Mouse (Mus musculus) layer of hippocampus, postnatal 10 days (tissue): ENCODE measurements around the gene Lmo7. TPM values are rescaled to one million over a fixed set of nuclear protein-coding genes. Genes with fewer than 3 reads are reported as not detected.

Experiments
- DNase-seq, 2 experiments: peaks; one replicate each; pipeline ENCODE4 v3.0.0; 2021; ENCODE audit warnings: low spot score in 2 of 2
- total RNA-seq, 2 experiments: library from RNA; stranded (reverse); gene quantifications; 2 replicates each; pipeline ENCODE4 v1.2.3; 2021

Gene Lmo7
- total RNA-seq, 2 experiments from 2014 or later: 117 TPM

DNA sequence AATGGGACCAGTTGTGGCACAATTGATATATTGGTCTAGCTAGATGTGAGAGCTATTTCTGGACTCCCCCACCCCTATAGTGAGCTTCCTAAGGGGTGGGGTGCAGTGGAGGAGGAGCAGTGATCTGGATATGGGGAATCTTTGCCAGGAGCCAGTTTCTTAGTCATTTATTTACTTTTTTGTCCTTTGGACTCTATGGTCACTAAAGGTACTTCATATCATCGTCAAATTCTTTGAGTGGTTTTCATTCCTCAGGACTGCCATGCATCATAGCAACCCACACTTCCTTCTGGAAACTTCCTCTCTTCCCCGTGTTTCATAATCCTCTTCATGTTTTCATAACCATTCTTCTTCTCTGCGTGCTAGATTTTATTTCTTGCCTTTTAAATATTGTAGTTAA, 104.4 kb downstream of the Lmo7 start:
- no peak for DNase-seq

DNA sequence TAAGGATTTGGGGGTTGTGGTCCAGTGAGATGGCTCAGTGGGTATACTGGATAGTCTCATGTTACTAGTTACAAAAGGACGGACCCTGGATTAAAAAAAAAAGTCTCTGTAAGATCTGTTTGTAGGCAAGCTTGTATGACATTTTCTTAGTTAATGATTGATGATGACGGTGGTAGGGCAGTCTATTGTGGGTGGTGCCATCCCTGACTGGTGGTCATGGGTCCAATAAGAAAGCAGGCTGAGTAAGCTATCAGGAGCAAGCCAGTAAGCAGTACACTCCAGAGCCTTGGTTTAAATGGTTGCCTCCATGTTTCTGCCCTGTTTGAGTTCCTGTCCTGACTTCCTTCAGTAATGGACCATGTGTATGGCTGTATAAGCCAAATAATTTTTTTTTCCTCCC, 106.6 kb downstream of the Lmo7 start:
- DNase-seq: no peak

DNA sequence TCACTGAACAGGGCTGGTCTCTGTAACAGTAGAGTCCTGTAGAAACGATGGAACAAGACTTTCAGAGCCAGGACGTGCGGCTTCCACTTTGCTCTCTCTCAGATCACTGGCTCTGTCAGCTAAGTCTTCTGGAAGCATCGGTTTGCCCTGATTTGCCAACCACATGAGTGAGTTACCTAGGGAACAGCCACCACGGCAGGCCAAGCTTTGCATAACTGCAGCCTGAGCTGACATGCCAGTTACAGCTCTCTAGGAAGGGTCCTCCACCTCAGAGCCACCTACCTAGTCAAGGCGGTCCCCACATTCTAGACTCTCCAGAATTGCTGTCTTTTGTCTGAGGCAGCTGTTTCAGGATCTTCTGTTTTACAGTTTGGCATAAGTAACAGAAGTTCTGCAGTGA, 107.4 kb downstream of the Lmo7 start:
- DNase-seq: no peak

DNA sequence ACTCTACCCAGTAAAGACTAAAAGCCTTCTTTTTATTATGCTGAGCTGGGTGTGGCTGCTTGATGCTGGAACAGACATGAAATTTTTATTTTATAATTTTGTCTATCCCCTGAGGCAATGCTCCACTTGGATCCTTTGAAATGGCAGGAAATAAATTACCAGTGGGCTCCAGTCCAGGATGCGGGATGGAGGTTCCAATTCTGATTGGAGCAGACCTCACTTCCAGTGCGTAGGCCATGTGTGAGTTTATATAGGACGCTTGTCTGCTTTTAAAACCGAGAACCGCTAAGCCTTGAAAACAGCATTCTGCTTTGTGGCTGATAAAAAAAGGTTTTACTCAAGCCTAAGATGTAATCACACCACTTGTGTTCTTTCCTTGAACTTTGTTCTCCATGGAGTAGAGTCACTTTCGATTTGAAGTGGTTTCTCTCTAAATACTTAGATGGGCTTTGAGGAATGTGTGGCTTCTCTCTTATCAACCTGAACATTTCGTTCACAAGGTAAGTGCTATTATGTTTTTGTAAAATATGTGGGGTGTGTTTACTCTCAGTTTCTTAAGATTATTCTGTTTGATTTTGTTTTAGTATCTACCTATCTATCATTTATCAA, 108.6 kb downstream of the Lmo7 start:
- no peak for DNase-seq

DNA sequence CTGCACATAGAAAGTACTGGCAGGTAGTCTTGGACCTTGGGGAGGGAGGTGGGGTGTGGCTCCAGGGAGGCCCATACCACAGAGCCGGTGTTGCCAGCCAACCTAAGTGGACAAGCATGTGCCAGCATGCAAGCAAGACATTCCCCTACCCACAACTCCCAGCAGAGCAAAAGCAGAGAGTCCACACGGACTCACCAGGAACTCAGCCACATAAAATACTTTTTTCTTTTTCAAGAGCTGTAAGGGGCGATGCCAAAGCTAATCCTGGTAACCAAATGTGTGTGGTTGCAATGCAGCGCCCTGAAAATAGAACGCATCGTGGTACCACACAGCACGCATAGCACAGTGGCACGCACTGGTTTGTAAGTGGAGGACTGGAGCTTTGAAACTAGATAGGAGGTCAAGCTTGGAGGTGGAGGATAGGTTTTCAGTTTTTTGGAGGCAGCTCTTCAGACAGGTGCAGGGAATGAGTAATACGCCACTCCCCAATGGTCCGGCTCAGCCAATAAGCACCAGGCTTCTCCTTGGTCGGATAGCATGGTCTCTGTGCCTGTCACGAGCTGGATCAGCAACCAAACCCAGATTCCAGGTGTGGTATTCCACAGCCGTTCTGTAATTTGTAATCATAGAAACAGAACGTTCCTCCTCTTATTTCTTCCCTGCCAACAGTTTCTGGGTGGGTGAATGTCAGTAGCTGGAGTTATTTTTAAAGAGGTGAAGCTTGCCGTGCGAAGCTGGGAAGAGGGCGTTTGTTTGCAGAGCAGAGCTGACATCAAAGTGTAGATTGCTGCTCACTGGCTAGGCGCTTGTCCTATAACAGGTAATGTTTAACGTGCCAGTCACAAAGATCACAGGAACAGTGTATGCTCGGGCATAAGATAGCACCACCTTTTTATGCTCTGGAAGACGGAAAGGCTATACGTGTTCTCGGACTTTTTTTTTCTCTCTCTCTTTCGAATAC, 110.3 kb downstream of the Lmo7 start:
- peak; percentile 34 to 50 for DNase-seq

DNA sequence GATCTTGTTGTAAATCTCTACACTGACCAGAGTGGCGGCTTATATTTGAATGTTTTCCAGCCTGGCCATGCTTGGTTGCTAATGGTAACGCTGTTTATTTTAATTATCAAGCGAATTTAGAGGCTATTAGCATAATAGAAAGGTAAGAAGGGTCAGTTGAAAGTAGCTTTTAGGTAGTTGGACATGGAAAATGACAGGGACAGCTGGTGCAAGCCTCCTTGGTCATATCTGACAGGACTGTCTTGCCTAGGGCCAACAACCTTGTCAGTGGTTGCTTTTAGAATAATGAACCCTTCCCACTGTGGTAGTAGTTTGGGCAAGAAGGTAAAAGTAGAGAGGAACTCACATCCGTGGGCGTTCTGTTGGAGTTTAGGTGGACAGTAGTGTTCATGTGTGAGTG, 111.5 kb downstream of the Lmo7 start:
- DNase-seq: no peak

DNA sequence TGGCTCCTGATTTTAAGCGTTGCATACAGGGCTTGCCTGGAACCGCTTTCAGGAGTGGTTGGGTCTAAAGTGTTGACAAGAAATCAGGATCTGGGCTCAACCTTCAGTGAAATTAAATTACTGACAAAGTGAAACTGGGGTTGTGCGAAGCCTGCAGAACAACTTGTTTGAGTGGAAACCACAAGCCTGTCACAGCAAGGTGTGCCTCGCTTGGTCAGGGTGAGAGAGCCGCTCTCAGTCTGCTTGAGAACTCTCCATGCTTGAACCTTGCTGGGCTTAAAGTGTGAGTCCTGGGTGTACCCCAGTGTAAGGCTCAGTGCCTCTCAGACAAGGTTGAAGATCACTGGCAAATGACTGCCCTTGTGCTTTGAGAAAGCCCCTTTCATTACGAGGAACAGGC, 112.8 kb downstream of the Lmo7 start:
- no peak for DNase-seq

DNA sequence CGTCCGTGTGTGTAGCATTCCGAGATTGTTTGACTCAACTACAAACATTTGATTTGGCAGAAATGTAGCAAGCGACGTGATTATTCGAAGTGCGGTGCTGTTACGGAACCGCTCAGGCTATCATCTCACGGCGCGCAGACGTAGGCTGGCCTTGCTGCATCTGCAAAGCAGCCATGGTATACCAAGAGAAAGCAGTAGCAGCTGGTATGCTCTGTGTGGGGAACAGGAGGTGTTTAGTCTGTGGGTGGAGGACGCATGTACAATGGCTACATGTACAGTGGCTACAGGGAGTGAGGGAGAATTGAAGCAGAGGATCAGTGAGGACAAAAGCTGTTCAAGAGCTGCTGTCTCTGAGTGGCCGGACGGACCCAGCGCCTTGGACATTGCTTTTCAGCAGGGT, 113.7 kb downstream of the Lmo7 start:
- DNase-seq: peak; percentile 22 to 26

DNA sequence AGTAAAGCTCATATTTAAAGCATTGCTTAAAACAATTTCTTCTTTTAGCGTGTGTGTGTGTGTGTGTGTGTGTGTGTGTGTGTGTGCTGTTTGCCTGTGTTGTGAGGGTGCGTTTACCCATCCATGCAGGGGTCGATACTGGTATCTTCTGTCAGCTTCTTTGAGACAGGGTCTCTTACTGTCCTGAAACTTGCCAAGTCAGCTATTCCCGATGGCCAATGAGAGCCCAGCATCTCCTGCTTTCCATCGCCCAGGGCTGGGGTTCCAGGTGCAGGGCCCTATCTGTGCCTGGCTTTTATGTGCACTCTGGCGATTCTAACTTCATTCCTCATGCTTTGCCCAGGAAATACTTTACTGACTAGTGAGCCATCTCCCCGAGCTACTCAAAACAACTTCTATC, 114.7 kb downstream of the Lmo7 start:
- no peak for DNase-seq

DNA sequence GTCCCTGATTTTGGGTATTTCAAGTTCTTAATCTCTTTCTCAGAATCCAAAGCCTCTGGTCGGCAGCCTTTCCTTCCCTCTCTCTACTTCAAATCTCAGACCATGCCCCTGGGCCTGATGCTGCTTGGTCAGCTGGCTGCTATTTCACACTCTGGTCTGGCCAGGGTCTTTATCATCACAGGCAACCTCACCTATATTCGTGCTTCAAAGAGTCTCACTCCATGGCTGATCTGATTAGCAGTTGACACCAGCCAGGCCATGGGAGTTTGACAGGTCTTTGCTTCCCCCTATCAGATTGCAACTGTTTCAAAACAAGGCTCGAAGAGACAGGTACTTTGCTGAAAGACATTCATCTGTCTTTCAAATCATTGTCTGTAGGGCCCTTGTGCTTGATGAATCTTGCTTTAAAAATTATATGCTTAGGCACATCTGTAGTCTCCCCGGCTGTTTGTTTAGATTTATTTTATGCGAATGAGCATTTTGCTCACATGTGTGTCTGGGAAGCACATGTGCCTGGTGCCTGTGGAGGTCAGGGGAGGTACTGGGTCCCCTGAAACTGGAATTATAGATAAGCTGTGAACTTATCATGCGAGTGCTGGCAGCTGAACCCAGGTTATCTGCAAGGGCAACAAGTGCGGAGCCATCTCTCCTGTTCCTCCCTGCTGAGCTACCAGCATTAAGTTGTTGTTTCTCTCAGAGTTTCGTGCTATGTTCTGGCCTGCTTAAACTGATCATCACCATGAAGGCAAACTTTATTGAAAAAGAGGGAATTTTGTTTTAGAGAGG, 116.5 kb downstream of the Lmo7 start:
- DNase-seq: no peak

DNA sequence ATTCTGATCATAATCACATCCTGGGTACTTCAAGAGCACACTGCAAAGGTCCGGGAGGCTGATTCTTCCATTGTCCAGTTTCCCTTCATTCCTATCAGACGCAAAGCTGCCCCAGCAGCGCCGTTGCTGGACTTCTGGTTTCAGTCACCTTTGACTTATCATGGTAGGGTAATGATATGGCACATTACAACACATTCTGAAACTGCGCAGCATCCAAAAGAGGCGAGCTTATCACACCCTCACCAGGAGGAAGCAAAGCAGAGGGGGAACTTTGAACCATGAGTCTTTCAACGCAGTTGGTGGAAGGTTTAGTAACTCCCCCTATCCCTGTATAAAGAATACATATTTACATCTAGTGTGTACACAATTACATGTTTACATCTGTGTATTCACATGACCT, 117.8 kb downstream of the Lmo7 start:
- DNase-seq: no peak

DNA sequence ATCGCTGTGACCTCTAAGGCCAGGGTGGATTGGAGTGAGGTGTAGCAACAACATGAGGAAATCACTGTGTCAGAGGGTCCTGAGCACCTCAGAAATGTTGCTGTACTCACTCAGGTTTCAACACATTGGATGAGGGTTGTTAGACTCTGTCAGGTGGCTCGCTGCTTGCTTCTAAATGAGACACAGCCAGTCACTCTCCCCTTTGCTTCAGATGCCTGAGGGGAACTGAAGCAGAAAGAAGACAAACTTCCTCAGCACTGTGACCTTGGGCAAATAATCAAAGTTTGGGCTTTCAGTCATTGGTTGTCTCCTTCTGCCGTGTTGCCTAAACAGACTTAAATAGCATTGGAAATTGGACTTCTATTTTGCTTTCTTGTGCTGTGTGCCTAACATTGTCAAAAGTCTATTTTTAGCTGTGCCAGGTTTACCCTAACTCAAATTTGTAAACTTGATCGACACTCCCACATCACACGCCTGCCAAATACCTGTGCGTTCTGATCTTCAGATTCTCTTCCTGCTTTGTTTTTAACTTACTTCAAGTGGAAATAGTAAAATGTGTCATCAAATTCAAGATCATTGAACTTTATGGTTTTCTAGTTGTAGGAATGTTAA, 122.9 kb downstream of the Lmo7 start:
- DNase-seq: no peak

DNA sequence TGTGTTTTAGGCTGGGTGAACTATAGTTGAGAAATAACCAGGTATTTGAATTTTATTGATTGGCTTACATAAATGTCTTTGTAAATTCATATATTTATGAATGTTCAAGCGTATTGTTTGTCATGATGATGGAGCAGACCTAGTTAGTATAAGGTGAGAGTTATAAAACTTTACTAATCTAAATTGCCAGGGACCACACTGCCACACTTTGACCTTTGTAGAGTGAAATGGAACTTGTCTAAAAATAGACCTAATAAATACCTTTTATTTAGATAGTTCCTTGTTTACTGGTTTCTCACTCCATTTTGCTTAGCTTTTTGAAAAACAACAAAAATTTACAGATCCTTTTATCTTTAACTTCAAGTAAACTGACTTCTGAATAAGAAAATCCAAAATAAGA, 123.5 kb downstream of the Lmo7 start:
- no peak for DNase-seq

DNA sequence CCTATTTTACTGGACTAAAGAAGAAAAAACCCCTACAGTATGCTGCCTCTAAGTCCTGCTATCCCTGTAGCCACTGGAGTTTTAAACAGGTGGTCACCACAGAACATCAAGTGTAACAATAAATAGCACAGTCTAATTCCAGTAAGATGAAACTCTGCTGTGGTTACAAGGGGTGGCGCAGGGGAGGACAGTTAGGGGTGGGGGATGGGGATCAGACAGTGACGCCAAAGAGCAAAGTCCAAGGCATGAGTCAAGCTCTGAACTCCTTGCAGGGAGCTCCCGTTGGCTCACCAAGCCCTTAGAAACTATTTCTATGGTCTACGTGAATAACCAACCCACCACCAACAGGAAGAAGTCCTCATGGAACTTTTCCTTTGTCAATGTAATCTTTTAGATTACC, 124.0 kb downstream of the Lmo7 start:
- no peak for DNase-seq

DNA sequence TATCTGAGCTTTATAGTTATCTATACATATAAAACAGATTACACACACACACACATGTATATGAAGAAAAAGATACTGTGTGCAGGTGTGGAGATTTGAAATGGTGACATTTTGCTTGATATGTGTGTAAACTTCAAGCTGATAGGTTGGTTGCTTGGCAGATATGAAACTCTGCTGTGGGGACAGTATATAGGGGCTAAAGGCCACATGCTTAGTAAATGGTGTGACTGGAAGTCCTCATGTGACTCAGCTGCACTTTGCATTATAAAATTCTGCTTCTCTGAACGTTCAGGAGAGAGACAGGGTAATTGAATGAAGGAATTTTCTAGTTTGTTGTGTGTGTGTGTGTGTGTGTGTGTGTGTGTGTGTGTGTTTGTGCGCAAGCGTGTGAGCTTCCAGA, 124.5 kb downstream of the Lmo7 start:
- no peak for DNase-seq

DNA sequence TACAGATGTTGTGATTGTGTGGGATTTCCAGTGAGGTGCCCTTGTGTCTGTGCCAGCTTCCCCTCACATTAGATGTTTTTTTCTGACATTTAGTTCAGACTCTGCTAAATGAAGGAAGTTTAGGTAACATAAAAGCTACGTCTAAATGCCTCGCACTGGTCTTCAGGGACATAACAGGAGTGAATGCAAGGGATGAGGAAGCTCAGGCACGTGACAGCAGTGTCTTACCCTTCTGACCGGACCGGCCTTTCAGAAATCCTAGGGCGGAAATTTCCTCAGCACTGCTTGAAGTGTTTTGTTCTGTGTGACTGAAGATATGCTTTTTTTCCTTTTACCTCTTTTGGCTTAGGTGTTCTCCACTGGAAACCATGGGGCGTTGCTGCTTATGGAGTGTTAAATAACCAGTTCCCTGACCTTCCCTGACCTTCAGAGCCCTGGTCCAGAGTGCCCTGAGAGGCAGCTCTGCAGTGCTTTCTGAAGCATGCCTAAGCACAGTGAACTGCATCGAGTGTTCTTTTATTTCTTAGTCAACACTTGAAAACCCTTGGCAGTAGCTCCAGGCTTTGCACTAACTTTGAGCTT, 129.6 kb downstream of the Lmo7 start:
- DNase-seq: no peak

DNA sequence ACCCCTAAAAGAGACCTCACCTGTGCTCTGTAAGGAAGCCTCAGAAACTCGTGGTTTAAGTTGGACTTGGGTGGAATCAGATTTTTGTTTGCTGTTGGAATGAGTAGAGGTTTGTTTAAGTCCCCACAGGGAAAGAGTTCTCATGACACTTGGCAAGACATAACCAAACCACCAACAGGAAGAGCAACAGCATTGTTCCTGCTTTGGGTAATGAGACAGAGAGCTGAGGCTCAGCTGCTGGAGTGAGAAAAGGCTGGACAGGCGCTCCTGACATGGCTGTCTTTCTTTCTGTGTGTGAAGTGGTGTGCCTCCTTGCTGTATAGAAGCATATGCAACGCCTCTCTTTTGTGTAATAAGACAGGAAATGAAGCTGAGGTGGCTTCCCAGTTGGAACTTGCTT, 132.3 kb downstream of the Lmo7 start:
- DNase-seq: no peak

DNA sequence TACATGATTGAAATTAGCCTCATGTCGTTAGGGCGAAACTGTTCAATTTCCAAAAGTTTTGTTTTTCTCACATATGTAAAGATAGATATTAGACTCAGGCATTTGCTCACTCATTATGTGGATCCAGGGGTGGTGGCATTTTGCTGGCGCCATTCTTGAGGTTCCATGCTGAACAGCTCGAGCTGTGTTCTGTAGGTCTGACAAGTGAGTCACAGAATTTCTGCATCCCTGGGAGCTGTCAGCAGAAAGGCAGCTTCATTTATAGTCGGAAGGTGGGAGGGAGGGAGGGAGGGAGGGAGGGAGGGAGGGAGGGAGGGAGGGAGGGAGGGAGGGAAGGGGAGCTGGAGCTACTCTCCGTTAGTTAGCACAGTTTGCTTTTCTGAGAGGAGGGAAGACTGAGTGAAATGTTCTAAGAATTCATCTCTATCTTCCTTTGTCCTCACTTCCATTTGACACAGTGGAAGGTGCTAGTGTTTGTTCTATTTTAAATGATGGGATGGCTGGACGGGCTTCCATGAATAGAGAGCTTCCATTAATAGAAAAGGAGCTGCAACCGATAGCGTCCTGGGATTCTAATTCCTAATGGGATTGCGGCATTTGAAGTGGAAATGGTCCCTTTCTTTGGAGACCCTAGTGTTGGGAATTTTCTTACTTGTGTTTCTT, 137.4 kb downstream of the Lmo7 start:
- no peak for DNase-seq

DNA sequence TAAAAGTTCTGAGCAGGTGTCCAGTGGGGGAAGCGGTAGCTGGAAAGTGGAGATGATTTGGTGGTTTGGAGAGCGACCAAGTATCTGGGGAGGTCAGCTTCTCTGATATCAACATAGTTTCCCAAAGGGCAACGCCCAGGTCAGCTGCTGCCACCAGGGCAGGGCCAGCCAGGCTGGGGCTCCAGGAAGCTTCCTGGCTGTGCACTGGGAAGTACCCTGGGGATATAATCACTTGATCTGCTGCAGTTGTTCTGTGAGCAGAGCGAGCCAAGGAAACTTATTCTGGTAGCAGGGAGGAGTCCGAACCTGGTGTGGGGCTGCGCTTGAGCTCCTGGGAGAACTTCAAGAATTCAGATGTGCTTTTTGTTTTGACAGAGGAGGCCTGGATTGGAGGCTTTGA, 139.4 kb downstream of the Lmo7 start:
- DNase-seq: no peak

DNA sequence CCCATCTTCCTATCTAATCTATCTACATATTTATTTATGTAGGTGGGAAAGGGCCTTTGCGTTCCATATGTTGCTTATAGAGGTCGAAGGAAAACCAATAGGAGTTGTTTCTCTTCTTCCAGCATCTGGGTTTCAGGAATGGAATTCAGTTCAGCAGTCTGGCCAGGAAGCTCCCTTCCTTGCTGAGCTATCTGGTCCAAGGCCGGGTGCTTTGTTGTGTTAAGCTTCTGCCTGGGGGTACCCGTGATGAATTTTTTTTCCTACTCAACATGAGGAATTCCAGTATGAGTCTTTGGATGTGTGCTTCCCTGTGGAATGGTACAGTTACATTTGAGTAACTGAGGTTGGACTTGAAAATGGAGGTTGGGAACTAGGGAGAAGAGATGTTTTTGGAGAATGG, 139.9 kb downstream of the Lmo7 start:
- no peak for DNase-seq
